ENCODE assay signal across 10 mouse cellular contexts in the genomic region with DNA sequence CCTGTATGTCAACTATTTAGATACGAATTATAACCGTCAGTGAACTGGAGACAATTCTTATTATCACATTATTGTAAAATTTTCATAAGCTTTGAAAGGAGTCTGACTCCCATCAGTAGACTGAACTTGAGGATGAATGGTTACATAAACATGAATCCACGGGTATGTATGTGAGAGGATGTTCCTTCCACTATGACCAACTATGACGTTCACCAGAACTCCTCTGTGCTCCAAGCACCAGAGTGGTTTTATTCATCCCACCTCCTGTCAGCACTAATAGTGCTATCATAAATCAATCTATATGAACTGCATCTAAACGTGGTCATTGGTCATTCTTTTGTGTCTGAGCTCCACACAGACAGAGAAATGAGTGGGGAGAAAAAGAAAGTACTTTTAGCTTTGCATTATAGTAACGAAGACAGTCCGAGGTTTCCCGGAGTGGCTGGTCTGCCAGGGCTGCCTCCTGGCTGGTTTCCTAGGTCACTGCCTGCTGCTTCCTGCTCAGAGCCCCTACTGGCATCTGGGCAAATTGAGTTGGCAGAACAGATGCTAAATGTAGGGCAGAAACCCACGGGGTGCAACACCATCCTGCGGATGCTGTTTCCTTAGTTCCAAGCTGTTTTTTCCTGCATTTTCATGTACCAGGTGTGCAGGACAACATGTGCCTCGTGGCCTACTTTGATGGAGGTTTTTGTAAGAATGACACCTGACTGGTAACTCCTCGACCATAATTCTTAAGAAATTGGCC.
DNase-seq lines count a peak whose midpoint lies in the region; ATAC-seq and TF ChIP-seq lines count a peak whose summit lies in the region.
"Had no signal": no experiment of that assay in that cellular context is flagged by ENCODE, and none has a peak within 500 bp of the region (broad histone marks: within the 10 kb centered on the region; RNA-seq: fewer than 3 reads in every experiment).

No protein-coding gene starts in this region.

- H3K9ac ChIP-seq in hindbrain, embryonic 16.5 days (ENCODE audit: low read depth, low read length), result no peak overlapping the region
- no peak overlapping the region for H3K9ac ChIP-seq in hindbrain, embryonic 13.5 days

- peaks cover 3% of the 10 kb centered on the region for H3K4me1 ChIP-seq in hindbrain, embryonic 16.5 days (ENCODE audit: control insufficient read depth, insufficient read depth, low read depth, low read length)
- no peaks in the 10 kb centered on the region for H3K4me1 ChIP-seq in hindbrain, embryonic 13.5 days (replicated peaks)
- H3K4me1 ChIP-seq in thymus, adult 2 months (replicated peaks; ENCODE audit: control insufficient read depth, insufficient read depth, low read length), result peaks cover 4% of the 10 kb centered on the region

- TF ChIP-seq CTCF in left cerebral cortex, adult 2 months (IDR thresholded peaks at IDR 0.05), result no peak; the same call in 1 of the 2 replicates
- no peak for TF ChIP-seq CTCF in thymus, adult 2 months (IDR thresholded peaks at IDR 0.05; ENCODE audit: borderline replicate concordance, control insufficient read depth, extremely low read depth, insufficient read depth, low read length, poor library complexity)

- H3K36me3 ChIP-seq in hindbrain, embryonic 16.5 days (ENCODE audit: control insufficient read depth, insufficient read depth, low read length), result no peaks in the 10 kb centered on the region
- H3K36me3 ChIP-seq in hindbrain, embryonic 13.5 days, result no peaks in the 10 kb centered on the region
- H3K36me3 ChIP-seq in thymus, adult 2 months (ENCODE audit: control insufficient read depth, insufficient read depth, low read length), result no peaks in the 10 kb centered on the region

- 68% methylated on average over 12 of the region's 12 CpGs for WGBS in hindbrain, embryonic 16.5 days
- 70% methylated on average over 12 of the region's 12 CpGs for WGBS in hindbrain, embryonic 13.5 days
- 32% methylated on average over 12 of the region's 12 CpGs for WGBS in thymus, adult 2 months

- H3K27me3 ChIP-seq in hindbrain, embryonic 16.5 days (replicated peaks; ENCODE audit: control insufficient read depth, insufficient read depth, low read length), result no peaks in the 10 kb centered on the region
- H3K27me3 ChIP-seq in hindbrain, embryonic 13.5 days, result no peaks in the 10 kb centered on the region
- no peaks in the 10 kb centered on the region for H3K27me3 ChIP-seq in thymus, adult 2 months (ENCODE audit: control insufficient read depth, insufficient read depth, low read length)

- intact Hi-C loops in left cerebral cortex, adult 2 months (cut with DNase I), result no loop called here

- H3K27ac ChIP-seq in hindbrain, embryonic 16.5 days (ENCODE audit: low read depth, low read length), result no peak overlapping the region
- no peak overlapping the region for H3K27ac ChIP-seq in hindbrain, embryonic 13.5 days
- H3K27ac ChIP-seq in left cerebral cortex, adult 2 months, result 0 out of 2 replicates have a peak overlapping the region, but pooled peaks have one; percentile 9
- peak overlapping the region; percentile 31 for H3K27ac ChIP-seq in thymus, adult 2 months (ENCODE audit: control insufficient read depth, insufficient read depth, low read length)

- TF ChIP-seq POLR2A in thymus, adult 2 months (IDR thresholded peaks at IDR 0.05; ENCODE audit: control insufficient read depth, extremely low read depth, insufficient read depth, low read length, poor library complexity), result no peak

- DNase-seq in cerebellum, adult 9-11 months, result peak; percentile 96
- DNase-seq in left cerebral cortex, adult 2 months (ENCODE audit: extremely low spot score in 1 of 2, low spot score in 2 of 2), result peak; percentile 11 to 21
- DNase-seq in thymus, adult 2 months, result peak; percentile 39
- DNase-seq in spleen, adult 12 weeks (ENCODE audit: low spot score), result no peak
- DNase-seq in B cell, adult 2 months, result no peak
- DNase-seq in adrenal gland, postnatal 36 days, result no peak
- DNase-seq: kidney, adult 11 months; lung, adult 2 months had no signal

- H3K4me3 ChIP-seq in hindbrain, embryonic 16.5 days (ENCODE audit: low read length), result no peak overlapping the region
- no peak overlapping the region for H3K4me3 ChIP-seq in hindbrain, embryonic 13.5 days
- no peak overlapping the region; the same call in 1 of the 2 replicates for H3K4me3 ChIP-seq in left cerebral cortex, adult 2 months
- no peak overlapping the region for H3K4me3 ChIP-seq in thymus, adult 2 months (ENCODE audit: control insufficient read depth, insufficient read depth, low read length)

- peak; percentile 87 for ATAC-seq in hindbrain, embryonic 16.5 days
- ATAC-seq in hindbrain, embryonic 13.5 days (ENCODE audit: low FRiP score), result no peak

- H3K9me3 ChIP-seq in hindbrain, embryonic 16.5 days (ENCODE audit: control insufficient read depth, low read length), result no peaks in the 10 kb centered on the region
- no peaks in the 10 kb centered on the region for H3K9me3 ChIP-seq in hindbrain, embryonic 13.5 days

- H3K4me2 ChIP-seq in hindbrain, embryonic 16.5 days (ENCODE audit: low read length), result peak overlapping the region; percentile 17; the same call in 1 of the 2 replicates
- no peak overlapping the region for H3K4me2 ChIP-seq in hindbrain, embryonic 13.5 days

Comparison
In these comparisons a context has a peak if more than half of its experiments do, and no peak if none do; other contexts are left out.
1. H3K27ac ChIP-seq: peak in left cerebral cortex, adult 2 months (single experiment) and thymus, adult 2 months (single experiment); none in hindbrain, embryonic 16.5 days (single experiment) and hindbrain, embryonic 13.5 days (single experiment).
2. DNase-seq: peak in cerebellum, adult 9-11 months (single experiment), left cerebral cortex, adult 2 months (2 of 2) and thymus, adult 2 months (single experiment); none in spleen, adult 12 weeks (single experiment), B cell, adult 2 months (0 of 2) and adrenal gland, postnatal 36 days (0 of 2).